ENCODE assay signal across 30 mouse cellular contexts in genomic region chr10:45345217-45345616, GRCm38 (mm10). TPM values are rescaled to one million over a fixed set of nuclear protein-coding genes. Genes with fewer than 3 reads are reported as not detected.
DNase-seq lines count a peak whose midpoint lies in the region; ATAC-seq lines count a peak whose summit lies in the region.
"Had no signal": no experiment of that assay in that cellular context is flagged by ENCODE, and none has a peak within 500 bp of the region (broad histone marks: within the 10 kb centered on the region; RNA-seq: fewer than 3 reads in every experiment).

No protein-coding gene starts in this region.

- no peaks in the 10 kb centered on the region for H3K36me3 ChIP-seq in hindbrain, embryonic 12.5 days
- no peaks in the 10 kb centered on the region for H3K36me3 ChIP-seq in hindbrain, embryonic 13.5 days
- no peaks in the 10 kb centered on the region for H3K36me3 ChIP-seq in liver, embryonic 16.5 days (ENCODE audit: control insufficient read depth, insufficient read depth)
- peaks cover 80% of the 10 kb centered on the region for H3K36me3 ChIP-seq in heart, embryonic 12.5 days
- H3K36me3 ChIP-seq: embryonic facial prominence, embryonic 13.5 days; forebrain, embryonic 12.5 days; G1E; midbrain, embryonic 12.5 days had no signal

- no peaks in the 10 kb centered on the region for H3K27me3 ChIP-seq in hindbrain, embryonic 12.5 days
- no peaks in the 10 kb centered on the region for H3K27me3 ChIP-seq in hindbrain, embryonic 13.5 days
- H3K27me3 ChIP-seq in liver, embryonic 16.5 days (ENCODE audit: control insufficient read depth, insufficient read depth, low read depth, low read length), result no peaks in the 10 kb centered on the region
- no peaks in the 10 kb centered on the region for H3K27me3 ChIP-seq in heart, embryonic 12.5 days (replicated peaks)
- H3K27me3 ChIP-seq: CH12.LX; embryonic facial prominence, embryonic 13.5 days; forebrain, embryonic 12.5 days; midbrain, embryonic 12.5 days had no signal

- H3K9ac ChIP-seq in hindbrain, embryonic 12.5 days, result no peak overlapping the region
- no peak overlapping the region for H3K9ac ChIP-seq in hindbrain, embryonic 13.5 days
- H3K9ac ChIP-seq in liver, embryonic 16.5 days (ENCODE audit: low read depth, low read length), result no peak overlapping the region
- no peak overlapping the region for H3K9ac ChIP-seq in heart, embryonic 12.5 days
- H3K9ac ChIP-seq: embryonic facial prominence, embryonic 13.5 days; forebrain, embryonic 12.5 days; midbrain, embryonic 12.5 days had no signal

- H3K9me3 ChIP-seq in hindbrain, embryonic 12.5 days (replicated peaks), result no peaks in the 10 kb centered on the region
- H3K9me3 ChIP-seq in hindbrain, embryonic 13.5 days, result no peaks in the 10 kb centered on the region
- no peaks in the 10 kb centered on the region for H3K9me3 ChIP-seq in liver, embryonic 16.5 days (replicated peaks; ENCODE audit: control insufficient read depth, low read length)
- H3K9me3 ChIP-seq in heart, embryonic 12.5 days (replicated peaks), result peaks cover 7% of the 10 kb centered on the region; the same call in 1 of the 2 replicates
- H3K9me3 ChIP-seq: forebrain, embryonic 12.5 days; G1E; midbrain, embryonic 12.5 days had no signal

- no peak overlapping the region for H3K4me3 ChIP-seq in hindbrain, embryonic 12.5 days
- H3K4me3 ChIP-seq in hindbrain, embryonic 13.5 days, result no peak overlapping the region
- H3K4me3 ChIP-seq in liver, embryonic 16.5 days (ENCODE audit: low read depth, low read length), result no peak overlapping the region
- H3K4me3 ChIP-seq in heart, embryonic 12.5 days, result no peak overlapping the region
- H3K4me3 ChIP-seq: embryonic facial prominence, embryonic 13.5 days; erythroblast, embryonic 14.5 days; forebrain, embryonic 12.5 days; layer of hippocampus, adult 2 months; midbrain, embryonic 12.5 days had no signal

- ATAC-seq in hindbrain, embryonic 12.5 days (ENCODE audit: low FRiP score), result 0 out of 2 replicates have a peak, but pooled peaks have one; percentile 29
- no peak for ATAC-seq in hindbrain, embryonic 13.5 days (ENCODE audit: low FRiP score)
- ATAC-seq in liver, embryonic 16.5 days (ENCODE audit: low read depth), result peak; percentile 80
- ATAC-seq in heart, embryonic 12.5 days (ENCODE audit: insufficient number of reproducible peaks, low FRiP score), result no peak
- ATAC-seq: activated CD4-positive, CD25-positive, alpha-beta regulatory T cell, adult 4 months; inflammation-experienced regulatory T-cells, adult 6 months had no signal

- 73% methylated on average over 9 of the region's 9 CpGs for WGBS in hindbrain, embryonic 12.5 days
- WGBS in hindbrain, embryonic 13.5 days, result 72% methylated on average over 9 of the region's 9 CpGs
- WGBS in liver, embryonic 16.5 days (ENCODE audit: insufficient replicate concordance), result 66% methylated on average over 9 of the region's 9 CpGs
- WGBS in heart, embryonic 12.5 days, result 84% methylated on average over 9 of the region's 9 CpGs

- H3K27ac ChIP-seq in hindbrain, embryonic 12.5 days, result no peak overlapping the region
- H3K27ac ChIP-seq in hindbrain, embryonic 13.5 days, result no peak overlapping the region
- no peak overlapping the region for H3K27ac ChIP-seq in liver, embryonic 16.5 days (ENCODE audit: low read length)
- no peak overlapping the region for H3K27ac ChIP-seq in heart, embryonic 12.5 days (ENCODE audit: poor library complexity, severe bottlenecking)
- H3K27ac ChIP-seq: embryonic facial prominence, embryonic 13.5 days; forebrain, embryonic 12.5 days; layer of hippocampus, adult 2 months; midbrain, embryonic 12.5 days had no signal

- DNase-seq in MN1 (ENCODE audit: low spot score), result peak; percentile 77
- peak; percentile 35 for DNase-seq in embryo, embryonic 11 days
- no peak for DNase-seq in thymus, postnatal 14 days
- DNase-seq in gastrocnemius, postnatal 36 days, result no peak
- DNase-seq: adrenal gland, postnatal 10 days; cerebellum, adult 2 months; cerebellum, postnatal 36 days; heart, postnatal 4 days; kidney, adult 9 months; kidney, postnatal 25 days; layer of hippocampus, postnatal 36 days; lung, adult 2 months; lung, postnatal 14 days; right cerebral cortex, adult 18-20 months; right cerebral cortex, postnatal 4 days; thymus, adult 18-20 months had no signal

- no peak overlapping the region for H3K4me2 ChIP-seq in hindbrain, embryonic 12.5 days (replicated peaks)
- H3K4me2 ChIP-seq in hindbrain, embryonic 13.5 days, result no peak overlapping the region
- H3K4me2 ChIP-seq in liver, embryonic 16.5 days (ENCODE audit: low read depth, low read length), result no peak overlapping the region
- no peak overlapping the region for H3K4me2 ChIP-seq in heart, embryonic 12.5 days
- H3K4me2 ChIP-seq: embryonic facial prominence, embryonic 13.5 days; forebrain, embryonic 12.5 days; midbrain, embryonic 12.5 days had no signal

- no peaks in the 10 kb centered on the region for H3K4me1 ChIP-seq in hindbrain, embryonic 12.5 days
- H3K4me1 ChIP-seq in hindbrain, embryonic 13.5 days (replicated peaks), result no peaks in the 10 kb centered on the region
- H3K4me1 ChIP-seq in liver, embryonic 16.5 days (ENCODE audit: control insufficient read depth, low read depth, low read length), result no peaks in the 10 kb centered on the region; the same call in 1 of the 2 replicates
- H3K4me1 ChIP-seq in heart, embryonic 12.5 days (replicated peaks), result 0 out of 2 replicates have a peak, but pooled peaks cover 2% of the 10 kb centered on the region
- H3K4me1 ChIP-seq: embryonic facial prominence, embryonic 13.5 days; forebrain, embryonic 12.5 days; midbrain, embryonic 12.5 days had no signal

- intact Hi-C loops in gastrocnemius, postnatal 36 days (cut with DNase I), result no loop called here

RNA-seq across cellular contexts. Expression of gene Bves, which starts 9.6 kb away (rescaled TPM):
- polyA plus RNA-seq in hindbrain, embryonic 12.5 days (2016; fragmentation: Nextera tagmentation; extraction: Ambion mirVana), result 2.7 and 3.0 TPM in 2 replicates
- polyA plus RNA-seq in hindbrain, embryonic 13.5 days (2015; fragmentation: Nextera tagmentation; extraction: Ambion mirVana), result 2.0 and 2.2 TPM in 2 replicates
- 0.15 and 0.26 TPM in 2 replicates for polyA plus RNA-seq in liver, embryonic 16.5 days (2015; fragmentation: Nextera tagmentation; extraction: Ambion mirVana)
- 65.6 and 66.4 TPM in 2 replicates for polyA plus RNA-seq in heart, embryonic 12.5 days (2016; fragmentation: Nextera tagmentation; extraction: Ambion mirVana)
- 10 to 100 TPM; 36.2 to 37.9 TPM for total RNA-seq in gastrocnemius, postnatal 36 days (2021)
- total RNA-seq: CH12.LX; megakaryocyte progenitor cell, adult 5-6 weeks had no signal
- polyA plus RNA-seq: activated CD4-positive, CD25-positive, alpha-beta regulatory T cell, adult 4 months; erythroblast, embryonic 14.5 days; G1E; inflammation-experienced regulatory T-cells, adult 6 months had no signal

Comparison
In these comparisons a context has a peak if more than half of its experiments do, and no peak if none do; other contexts are left out.
1. ATAC-seq: peak in hindbrain, embryonic 12.5 days (single experiment) and liver, embryonic 16.5 days (single experiment); none in hindbrain, embryonic 13.5 days (single experiment) and heart, embryonic 12.5 days (single experiment).
2. DNase-seq: peak in MN1 (single experiment) and embryo, embryonic 11 days (single experiment); none in thymus, postnatal 14 days (single experiment) and gastrocnemius, postnatal 36 days (0 of 2).
3. RNA of gene Bves, which starts 9.6 kb away (polyA plus RNA-seq): 65.6 to 66.4 TPM in heart, embryonic 12.5 days; 2.7 to 3.0 TPM in hindbrain, embryonic 12.5 days, 2.0 to 2.2 TPM in hindbrain, embryonic 13.5 days and 0.15 to 0.26 TPM in liver, embryonic 16.5 days; every median in the first group is over 10 times any median in the second.